Mouse (Mus musculus) natural killer cell, adult 2 months (primary cell): Measurements from ENCODE around the gene Tmtc2.

ENCODE experiments used
- DNase-seq, 2 experiments: peaks; one replicate each; pipeline ENCODE4 v3.0.0; 2022; ENCODE audit warnings: low spot score in 2 of 2

Tmtc2 gene

DNA sequence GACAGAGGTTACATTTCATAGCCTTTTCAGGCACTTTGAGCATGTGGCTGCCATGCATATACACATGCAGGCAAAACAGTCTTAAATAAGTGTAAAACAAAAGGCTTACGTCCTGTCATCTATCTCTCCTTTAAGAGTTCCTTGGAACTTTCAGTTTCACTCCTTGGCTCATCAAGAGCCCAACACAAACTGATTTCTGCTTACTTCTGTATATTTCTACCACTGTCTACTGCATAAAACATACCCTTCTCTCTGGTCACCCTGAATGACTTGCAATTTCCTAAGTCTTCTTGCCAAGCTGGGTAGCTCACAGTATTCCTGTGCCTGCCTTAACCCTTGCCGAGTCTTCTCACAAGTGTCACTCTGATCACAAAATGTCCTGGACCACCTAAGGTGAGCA is 26.2 kb downstream of the Tmtc2 start:
- no peak for DNase-seq

DNA sequence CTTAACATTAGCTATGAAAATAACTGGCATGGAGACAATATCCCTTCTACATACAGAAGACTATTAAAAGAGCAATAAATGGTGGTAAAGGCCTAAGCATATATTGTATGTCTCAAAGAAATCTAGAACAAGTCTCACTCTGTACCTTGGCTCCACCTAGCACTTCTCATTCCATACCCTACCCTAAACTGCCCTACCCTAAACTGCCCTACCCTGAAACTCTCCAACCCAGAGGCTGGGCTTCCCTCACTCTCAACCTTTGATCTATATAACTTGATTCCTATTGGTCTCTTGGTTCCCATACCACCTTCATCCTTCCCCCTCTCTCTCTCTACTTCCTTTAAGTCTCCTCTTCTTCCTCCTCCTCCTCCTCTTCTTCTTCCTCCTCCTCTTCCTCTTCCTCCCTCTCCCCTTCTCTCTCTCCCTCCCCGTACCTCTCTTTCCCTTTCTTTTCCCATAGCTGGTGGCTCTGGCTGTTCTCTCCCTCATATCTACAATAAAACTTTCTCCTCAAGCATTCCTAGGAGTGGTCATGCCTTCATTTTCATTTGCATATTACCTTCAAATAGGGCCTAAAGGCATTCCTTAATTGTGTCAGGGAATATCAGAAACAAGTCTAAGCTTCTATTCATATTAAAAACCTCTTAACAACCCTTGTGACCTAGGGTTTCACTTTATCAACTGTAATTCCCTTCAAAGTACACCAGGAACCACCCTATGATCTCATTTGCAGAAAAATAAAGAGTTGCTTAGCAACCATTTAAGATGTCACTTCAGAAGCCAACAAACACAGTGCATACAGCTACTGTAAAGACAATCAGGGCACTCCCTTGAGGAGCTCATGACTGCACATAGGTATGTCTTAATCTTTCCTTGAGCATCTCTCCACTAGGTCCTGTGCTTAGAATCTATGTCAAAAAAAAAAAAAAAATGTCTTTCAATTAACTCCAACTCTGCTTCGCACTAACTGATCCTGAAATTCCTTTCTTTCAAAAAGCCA is 29.9 kb downstream of the Tmtc2 start:
- DNase-seq = no peak

DNA sequence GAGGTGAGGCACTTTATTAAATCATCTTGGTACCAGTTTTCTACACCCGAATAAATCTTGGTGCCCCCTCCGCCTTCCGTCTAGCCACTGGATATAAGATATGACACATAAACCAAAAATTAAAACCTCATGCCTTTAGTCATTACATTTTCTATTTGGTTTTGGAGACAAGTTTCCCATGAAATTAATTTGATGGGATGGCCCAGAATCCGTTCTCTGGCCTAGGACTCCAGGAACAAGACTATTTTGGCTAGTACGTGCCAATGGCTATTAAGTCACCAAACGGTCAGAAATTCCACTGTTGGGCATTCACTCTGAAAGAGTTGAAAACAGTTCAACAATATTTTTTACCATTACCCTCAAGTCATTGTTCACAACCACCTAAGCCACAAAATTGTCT is 32.2 kb downstream of the Tmtc2 start:
- DNase-seq = no peak

DNA sequence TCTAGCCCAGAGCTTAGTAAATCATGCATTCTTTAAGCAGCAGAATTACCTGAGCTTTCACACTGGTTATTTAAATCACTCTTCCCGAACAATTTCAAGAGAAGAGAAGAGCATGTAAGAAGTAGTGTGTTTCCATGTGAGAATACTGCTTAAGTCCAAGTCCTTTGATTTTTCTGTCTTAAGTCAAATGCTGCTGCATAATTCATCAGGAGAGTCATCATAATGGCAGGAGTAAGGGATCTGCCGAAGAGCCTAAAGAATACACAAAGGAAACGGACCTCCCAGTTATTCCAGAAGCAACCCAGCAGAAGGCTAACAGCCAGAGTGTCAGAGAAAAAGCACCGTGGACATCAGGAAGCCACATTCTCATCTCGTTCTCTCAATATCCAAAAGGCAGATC is 34.6 kb downstream of the Tmtc2 start:
- DNase-seq = no peak

DNA sequence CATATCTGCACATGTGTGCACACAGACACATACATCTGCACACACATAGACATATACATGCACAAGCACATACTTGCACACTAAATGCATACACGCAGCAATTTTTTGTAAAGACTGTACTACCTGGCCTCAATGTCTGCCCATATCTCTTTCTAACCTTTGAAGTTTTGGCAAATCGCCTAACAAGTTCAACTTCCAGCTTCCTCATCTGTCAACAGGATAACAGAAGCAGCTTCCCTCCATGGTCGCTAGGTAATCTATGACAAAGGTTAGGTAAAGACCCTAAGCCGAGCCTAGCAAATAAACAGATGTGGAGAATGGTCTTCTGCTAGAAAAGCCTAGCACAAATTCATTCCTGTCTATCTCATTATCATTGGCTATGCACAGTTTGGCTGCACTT is 37.3 kb downstream of the Tmtc2 start:
- DNase-seq = no peak

DNA sequence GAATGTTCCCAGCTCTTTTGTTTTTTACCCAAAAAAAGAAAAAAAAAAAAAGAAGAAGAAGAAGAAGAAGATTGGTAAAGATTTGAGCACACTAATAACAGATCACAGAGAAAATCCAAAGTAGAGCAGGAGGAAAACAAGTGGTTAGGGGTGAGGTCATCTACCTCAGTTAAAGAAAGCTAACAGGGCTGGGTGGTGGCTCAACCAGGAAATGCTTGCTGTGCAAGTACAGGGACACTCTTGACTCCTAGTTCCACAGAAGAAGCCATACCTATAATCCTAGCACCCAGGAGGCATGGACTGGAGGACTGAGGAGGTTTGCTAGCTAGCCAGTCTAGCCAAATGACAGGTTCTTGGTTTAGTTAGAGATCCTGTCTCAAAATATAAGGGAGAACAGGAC is 38.4 kb downstream of the Tmtc2 start:
- no peak for DNase-seq

DNA sequence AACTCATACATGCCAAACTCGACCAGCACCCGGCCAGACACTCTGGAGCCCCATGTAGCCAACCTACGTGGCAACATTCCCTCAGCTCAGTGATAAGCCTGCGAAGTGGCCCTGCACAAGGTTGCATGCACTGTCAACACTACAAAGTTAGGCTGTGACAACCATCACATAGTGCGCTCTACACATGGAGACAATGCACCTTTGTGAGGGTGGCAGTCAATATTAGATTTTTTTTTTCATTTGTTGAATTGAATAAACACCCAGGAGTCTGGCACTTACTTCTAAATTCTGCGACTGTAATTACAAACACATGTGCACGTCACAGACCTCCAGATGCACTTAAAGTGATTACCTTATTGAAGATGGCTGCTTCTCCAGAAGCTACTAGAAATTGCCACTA is 41.5 kb downstream of the Tmtc2 start:
- no peak for DNase-seq

DNA sequence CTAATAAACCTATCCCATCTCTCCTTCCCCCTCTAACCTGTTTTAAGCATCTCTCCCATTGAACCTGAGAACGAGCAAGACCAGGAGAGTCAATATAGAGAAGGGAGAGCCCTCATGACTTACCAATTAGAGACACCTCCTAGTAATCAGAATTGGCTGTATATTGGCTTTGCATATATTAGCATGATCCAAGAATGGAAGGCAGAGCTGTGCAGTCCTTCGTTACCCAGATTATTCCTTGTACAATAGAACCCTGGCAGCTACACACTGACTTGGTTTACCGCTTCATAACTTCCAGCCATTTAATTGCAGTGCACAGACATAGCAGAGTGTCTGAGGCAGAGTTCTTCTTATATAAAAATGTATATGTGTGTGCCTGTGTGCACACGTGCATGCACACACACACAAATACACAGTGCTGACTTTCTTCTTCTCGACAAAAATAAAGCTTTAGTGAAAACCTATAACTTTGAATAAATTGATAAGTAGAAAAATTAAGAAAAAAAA is 42.2 kb downstream of the Tmtc2 start:
- no peak for DNase-seq

DNA sequence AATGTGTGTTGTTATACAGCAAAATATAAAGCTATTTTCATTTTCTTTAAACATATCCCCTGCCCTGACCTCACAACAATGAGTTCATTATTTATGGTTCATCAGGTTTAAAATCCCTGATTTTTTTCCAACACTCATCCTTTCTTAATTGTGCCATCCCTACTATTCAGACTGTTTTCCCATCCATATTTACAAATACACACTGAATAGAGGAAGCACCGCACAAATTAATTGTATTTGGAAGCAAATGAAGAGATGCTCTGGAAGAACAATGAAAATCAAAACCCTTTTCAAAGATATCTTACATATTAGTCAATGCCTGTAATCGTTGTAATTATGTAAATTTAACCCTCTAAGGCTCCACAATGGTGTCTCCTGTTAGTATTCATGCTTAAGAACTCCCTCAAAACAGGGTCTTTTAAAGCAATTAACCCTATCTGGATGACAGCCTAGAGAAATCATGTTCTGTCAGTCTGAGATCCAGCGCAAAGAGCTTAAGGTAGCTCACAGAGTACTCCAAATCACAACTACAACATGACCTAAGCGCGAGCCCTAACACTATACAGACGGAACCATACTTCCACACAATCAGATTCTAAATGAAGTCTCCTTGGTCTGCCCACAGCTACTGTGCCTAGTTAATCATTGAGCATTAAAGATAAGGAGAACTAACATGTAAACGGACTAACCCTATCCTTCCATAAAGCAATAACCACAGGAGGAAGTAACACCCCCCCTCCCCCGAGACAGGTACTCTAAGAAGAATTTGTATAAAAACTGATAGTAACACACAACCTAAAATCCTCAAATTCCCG is 43.0 kb downstream of the Tmtc2 start:
- no peak for DNase-seq

DNA sequence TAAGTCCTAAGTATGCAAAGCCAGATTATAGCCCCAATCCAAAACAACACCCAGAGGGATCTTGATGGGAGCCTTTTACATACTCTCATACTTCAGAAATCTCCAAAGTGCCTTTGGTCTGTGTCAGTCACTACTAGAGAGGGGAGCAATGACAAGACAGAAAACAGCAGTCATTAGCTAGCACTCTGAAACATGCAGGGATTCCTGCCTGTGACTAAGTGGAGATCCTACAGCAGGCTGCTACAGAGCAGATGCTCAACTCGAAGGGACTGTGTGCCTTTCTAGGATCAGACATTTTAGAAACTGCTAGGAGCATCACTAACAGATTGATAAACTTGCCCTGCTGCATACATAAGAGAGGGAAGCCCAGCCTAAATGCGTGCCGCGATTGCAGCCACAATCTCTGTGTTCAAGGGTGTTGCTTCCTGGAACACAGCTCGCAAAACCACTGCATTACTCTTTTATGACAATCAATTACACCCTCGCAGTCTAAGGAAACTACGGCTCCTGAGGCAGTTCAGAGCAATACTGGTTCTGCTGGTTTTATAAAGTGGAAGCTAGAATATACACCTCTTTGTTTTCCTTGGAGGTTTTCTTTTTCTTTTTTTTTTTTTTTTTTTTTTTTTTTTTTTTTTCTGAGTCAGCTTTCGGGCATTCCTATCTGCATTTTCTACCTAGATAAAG is 50.7 kb downstream of the Tmtc2 start:
- DNase-seq = no peak

DNA sequence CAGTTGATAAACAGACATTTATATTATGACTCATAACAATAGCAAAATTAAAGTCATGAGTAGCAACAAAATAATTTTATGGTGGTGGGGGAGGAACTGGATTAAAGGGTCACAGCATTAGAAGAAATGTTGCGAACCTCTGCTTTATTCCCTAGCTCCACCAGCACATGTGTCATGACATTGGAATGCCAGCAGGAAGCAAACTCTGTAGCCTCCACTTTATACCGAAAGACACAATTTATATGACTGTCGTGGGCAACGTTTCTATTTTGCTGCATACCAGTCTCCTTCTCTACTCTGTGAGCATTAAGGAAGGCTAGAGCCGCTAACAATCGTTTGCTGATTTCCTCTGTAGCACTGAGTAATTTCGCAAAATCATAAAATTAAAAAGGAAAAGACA is 51.8 kb downstream of the Tmtc2 start:
- no peak for DNase-seq

DNA sequence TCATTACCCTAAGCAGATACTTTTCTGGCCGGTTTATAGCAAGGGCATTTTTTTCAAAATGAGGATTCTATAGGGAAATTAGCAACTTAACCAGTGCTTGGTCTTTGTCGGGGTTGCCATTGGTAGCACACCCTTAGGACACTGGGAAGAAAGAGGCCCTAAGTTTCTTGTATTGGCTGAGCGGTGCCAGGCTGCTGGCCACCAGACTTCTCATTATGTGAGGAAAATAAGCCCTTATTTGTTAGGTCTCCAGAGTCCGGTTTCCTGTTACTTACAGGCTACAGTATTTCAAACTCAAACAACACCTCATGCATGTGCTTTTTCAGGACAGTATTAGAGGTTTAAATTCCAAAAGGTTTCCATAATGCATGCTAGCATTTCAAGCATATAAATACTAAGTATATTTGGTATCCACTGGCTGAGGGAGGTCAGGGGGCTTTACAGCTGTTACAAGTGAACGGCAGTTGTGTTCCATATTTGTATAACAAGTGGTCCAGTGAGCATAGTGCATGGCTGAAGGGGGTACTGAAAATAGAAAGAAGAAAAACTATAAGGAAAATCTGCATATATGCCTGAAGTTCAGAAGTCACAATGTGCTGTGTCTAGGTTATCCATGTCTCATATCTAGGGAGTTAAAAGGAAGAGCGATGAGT is 55.0 kb downstream of the Tmtc2 start:
- DNase-seq = no peak

DNA sequence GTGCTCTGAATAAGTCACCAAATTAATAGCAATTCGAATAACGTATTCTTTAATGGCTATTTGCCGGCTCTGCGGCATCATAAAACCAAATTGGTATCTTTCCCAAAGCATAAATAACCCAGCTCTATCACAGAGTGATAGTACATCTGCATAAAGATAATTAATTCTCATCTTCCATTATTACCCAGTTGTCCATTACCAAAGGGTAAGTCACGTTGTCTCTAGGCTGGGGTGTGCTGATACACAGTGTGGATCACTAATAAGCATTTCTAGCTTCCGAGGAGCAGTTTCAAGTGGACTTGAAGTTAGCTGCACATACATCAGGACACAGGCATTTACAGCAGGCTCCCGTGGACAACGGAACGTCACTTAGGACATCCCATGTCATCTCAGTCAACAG is 56.1 kb downstream of the Tmtc2 start:
- no peak for DNase-seq

DNA sequence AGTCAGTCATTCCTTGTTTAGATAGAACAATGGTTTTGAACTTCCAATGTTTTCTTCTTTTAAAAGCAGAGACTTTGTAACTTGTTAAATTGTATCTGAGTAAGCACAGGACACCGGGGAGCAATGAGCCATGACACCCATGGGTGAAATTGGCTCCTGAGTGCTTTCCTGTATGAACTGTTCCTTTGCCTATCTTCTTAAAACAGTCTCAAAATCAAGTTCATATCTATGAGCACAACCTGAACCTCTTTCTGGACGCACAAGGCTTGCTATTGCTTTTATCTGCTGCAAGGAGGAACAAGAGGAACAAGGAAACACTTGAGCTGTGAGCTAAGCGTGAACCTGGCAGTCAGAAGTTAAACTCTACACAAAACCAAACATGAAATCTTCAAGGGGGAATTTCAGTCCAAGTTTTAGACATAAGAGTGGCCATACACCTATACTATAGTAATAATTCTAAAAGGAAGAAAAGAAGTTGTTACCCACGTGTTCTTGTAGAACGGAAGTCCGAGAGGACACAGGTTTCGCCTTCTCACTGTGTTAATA is 60.4 kb downstream of the Tmtc2 start:
- DNase-seq = no peak

DNA sequence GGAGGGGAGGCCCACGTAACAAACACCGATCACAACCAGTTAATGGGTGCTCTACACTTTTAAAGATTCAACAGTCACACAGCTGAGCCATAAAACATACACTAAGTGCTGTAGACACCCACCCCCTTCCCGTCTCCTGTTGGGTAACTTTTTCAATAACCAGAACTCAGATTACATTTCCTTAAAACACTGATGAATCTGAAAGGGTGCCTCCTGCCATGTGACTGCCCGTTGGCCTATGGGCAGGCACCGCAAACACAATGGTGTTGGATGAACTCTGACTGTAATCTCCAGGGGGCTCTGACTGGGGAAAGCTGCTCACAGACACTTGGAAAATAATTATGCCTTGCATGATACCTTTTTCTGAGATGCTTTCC is 64.4 kb downstream of the Tmtc2 start:
- DNase-seq = no peak

DNA sequence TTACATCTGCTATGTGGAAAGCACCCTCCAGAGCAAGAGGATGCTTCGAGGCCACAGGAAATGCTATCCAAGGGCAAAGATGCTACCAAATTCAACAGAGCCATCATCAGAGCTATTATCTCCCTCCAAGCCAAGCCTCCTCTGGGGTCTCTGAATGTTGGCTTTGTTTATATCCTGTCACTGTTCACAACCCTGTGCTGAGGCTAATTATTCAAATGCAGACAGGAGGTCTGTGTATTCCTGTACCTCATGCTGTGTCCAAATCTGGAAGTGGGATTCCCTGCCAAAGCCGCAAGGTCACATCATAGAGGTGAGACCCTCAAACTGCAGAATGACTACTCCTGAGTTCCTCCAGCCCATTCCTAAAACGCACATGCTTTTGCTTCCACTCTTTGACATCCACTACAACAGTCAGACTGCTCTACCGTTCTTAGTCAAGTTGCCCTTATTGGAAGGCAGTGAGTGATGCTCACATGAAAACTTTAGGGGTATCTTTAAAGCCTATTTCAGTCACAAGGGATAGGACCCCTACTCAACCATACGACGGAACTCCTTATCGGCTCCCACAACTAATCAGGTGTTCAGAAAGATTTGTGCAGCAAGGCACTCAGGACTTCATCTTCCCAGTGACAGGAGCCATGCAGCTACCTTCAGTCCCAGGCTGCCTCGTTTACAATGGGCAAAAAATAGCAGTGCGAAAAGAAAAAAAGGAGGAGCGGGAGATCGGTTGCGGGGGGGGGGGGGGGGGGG is 64.9 kb downstream of the Tmtc2 start:
- no peak for DNase-seq

DNA sequence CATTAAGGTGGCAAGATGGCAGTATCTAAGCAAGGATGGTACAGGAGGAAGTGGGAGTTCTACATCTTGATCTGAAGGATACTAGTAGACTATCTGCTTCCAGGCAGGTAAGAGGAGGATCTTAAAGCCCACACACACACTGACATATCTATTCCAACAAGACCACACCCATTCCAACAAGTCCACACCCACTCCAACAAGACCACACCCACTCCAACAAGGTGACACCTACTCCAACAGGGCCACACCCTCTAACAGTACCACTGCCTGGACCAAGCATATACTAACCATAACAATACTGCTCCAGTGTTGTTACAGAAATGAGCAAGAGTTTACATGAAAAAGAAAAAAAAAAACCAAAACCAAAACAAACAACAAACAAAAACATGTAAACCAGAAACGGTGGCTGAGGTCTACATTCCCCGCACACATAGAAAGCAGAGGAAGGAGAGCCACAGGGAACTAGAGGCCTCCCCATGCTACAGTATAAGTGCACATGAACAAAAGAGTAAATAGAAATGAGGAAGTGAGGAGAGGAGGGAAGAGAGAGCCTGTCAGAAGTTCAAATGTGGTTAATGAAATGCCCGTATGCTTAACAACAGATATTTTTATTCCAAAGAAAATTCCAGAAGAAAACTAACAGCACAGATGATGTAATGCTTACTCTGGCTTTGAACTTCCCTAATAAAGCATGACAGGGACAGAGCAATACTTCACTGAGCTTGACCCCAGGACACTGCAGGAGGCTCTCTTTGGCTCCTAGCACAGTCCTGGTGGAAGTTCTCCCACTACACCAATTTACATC is 66.1 kb downstream of the Tmtc2 start:
- DNase-seq = no peak

DNA sequence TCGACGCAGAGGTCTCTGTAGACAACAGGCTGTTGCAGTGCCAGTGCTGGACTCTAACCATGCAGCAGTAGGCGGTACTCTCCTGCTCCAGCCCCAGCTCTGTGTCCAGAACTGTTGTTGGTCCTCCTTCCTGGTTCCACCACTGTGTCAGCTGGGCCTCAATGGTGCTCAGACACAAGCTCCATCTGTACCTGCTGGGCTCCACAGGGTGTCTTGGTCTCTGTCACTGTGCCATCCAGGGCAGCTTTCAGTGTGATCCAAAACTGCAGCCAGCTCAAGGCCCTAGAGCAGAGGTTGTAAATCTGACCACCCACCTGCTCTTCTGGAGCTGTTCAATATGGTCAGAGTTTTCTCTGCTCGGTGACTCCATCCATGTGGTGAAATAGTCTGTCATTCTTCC is 68.2 kb downstream of the Tmtc2 start:
- no peak for DNase-seq

DNA sequence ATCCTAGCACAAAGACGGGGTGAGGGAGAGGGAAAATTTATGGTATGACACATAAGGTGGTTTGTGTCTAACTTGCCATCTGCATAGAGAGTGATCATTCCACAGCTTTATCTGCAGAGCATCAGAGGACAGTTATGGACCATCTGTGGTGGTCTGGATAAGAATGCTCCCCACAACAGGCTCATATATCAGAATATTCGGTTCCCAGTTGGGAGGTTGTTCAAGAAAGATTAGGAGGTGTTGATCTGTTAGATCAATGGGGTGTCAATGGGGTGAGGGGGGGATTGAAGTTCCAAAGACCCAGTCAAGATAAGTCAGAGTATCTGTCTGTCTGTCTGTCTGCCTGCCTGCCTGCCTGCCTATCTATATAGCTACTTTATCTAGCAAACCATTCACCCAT is 69.8 kb downstream of the Tmtc2 start:
- no peak for DNase-seq

DNA sequence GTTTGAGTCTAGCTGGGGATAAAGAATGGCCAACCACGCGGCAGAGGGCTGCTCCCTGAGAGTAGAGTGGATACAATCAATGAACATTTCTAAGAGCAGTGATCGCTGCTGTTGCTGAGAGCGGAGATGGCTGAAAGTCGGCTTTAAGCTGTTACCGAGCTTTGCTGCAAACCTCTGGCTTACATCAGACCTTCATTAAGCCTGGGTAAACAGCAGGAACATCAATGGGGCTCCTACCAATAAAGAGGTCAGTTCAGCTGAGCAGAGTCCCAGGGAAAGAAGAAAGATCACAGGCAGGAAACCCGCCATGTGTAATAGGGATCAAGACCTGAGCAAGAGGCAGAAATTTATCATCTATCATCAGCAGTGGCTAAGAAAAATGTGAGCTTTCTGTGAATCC is 72.5 kb downstream of the Tmtc2 start:
- no peak for DNase-seq
